27 mouse cellular contexts compared by ENCODE assay signal in genomic region chr17:47948753-47949152, GRCm38 (mm10).
"Had no signal": no experiment of that assay in that cellular context is flagged by ENCODE, and none has a peak within 500 bp of the region (broad histone marks: within the 10 kb centered on the region; RNA-seq: fewer than 3 reads in every experiment).

No protein-coding gene starts in this region.

- H3K36me3 ChIP-seq: embryonic facial prominence, embryonic 10.5 days; embryonic facial prominence, embryonic 12.5 days; embryonic facial prominence, embryonic 13.5 days; embryonic facial prominence, embryonic 15.5 days; forebrain, embryonic 10.5 days; forebrain, embryonic 12.5 days; forebrain, embryonic 15.5 days had no signal

- H3K27ac ChIP-seq: embryonic facial prominence, embryonic 10.5 days; embryonic facial prominence, embryonic 12.5 days; embryonic facial prominence, embryonic 13.5 days; embryonic facial prominence, embryonic 15.5 days; forebrain, embryonic 10.5 days; forebrain, embryonic 12.5 days; forebrain, embryonic 13.5 days; forebrain, embryonic 15.5 days; gastrocnemius, adult 2 months; heart, adult 2 months had no signal

- H3K4me2 ChIP-seq: embryonic facial prominence, embryonic 12.5 days; embryonic facial prominence, embryonic 13.5 days; embryonic facial prominence, embryonic 15.5 days; forebrain, embryonic 12.5 days; forebrain, embryonic 13.5 days; forebrain, embryonic 15.5 days had no signal

- H3K4me3 ChIP-seq: embryonic facial prominence, embryonic 10.5 days; embryonic facial prominence, embryonic 12.5 days; embryonic facial prominence, embryonic 13.5 days; embryonic facial prominence, embryonic 15.5 days; erythroblast, embryonic 14.5 days; forebrain, embryonic 10.5 days; forebrain, embryonic 12.5 days; forebrain, embryonic 13.5 days; forebrain, embryonic 15.5 days; gastrocnemius, adult 2 months; heart, adult 2 months had no signal

- H3K9ac ChIP-seq: embryonic facial prominence, embryonic 12.5 days; embryonic facial prominence, embryonic 13.5 days; embryonic facial prominence, embryonic 15.5 days; forebrain, embryonic 12.5 days; forebrain, embryonic 13.5 days; forebrain, embryonic 15.5 days; forebrain, postnatal 0 days had no signal

- ATAC-seq: forebrain, embryonic 13.5 days; forebrain, embryonic 14.5 days; forebrain, embryonic 15.5 days; forebrain, embryonic 16.5 days; forebrain, postnatal 0 days had no signal

- H3K9me3 ChIP-seq: embryonic facial prominence, embryonic 10.5 days; embryonic facial prominence, embryonic 12.5 days; embryonic facial prominence, embryonic 13.5 days; embryonic facial prominence, embryonic 15.5 days; forebrain, embryonic 10.5 days; forebrain, embryonic 12.5 days; forebrain, embryonic 13.5 days; forebrain, embryonic 15.5 days had no signal

- H3K27me3 ChIP-seq: embryonic facial prominence, embryonic 12.5 days had no signal

- DNase-seq: cerebellum, adult 9-10 months; cerebellum, adult 9-11 months; cerebellum, postnatal 10 days; cerebellum, postnatal 14 days; cerebellum, postnatal 25 days; cerebellum, postnatal 36 days; embryo, embryonic 11 days; forebrain, postnatal 0 days; gastrocnemius, adult 2 months; gastrocnemius, postnatal 10 days; gastrocnemius, postnatal 14 days; gastrocnemius, postnatal 25 days; gastrocnemius, postnatal 36 days; heart, adult 11 months; heart, adult 18-20 months; heart, adult 2 months had no signal
